Mouse (Mus musculus) G1E (cell line): ENCODE results near the gene Retnla. TPM values are rescaled to one million over a fixed set of nuclear protein-coding genes. Genes with fewer than 3 reads are reported as not detected.

ENCODE experiments used
- ATAC-seq: 2 replicates; pipeline ENCODE4 v1.8.0; 2016; ENCODE audit warnings: mild to moderate bottlenecking; ENCODE audit not compliant: insufficient number of reproducible peaks, poor library complexity, low FRiP score, severe bottlenecking; ENCODE audit errors: extremely low read depth
- DNase-seq: peaks from one replicate; pipeline ENCODE4 v3.0.0; 2012; ENCODE audit warnings: low spot score
- H3K27me3 ChIP-seq: 2 replicates; pipeline ENCODE4 v1.6.1; 2012; ENCODE audit warnings: mild to moderate bottlenecking, low read length, inconsistent platforms; ENCODE audit not compliant: insufficient read depth
- H3K36me3 ChIP-seq: replicated peaks from 2 replicates; pipeline ENCODE3; 2012; ENCODE audit warnings: mild to moderate bottlenecking, inconsistent platforms
- H3K4me1 ChIP-seq: 2 replicates; pipeline ENCODE4 v1.6.1; 2012; ENCODE audit warnings: low read depth, low read length, inconsistent platforms, mixed read lengths; ENCODE audit not compliant: insufficient read depth
- H3K4me3 ChIP-seq: 2 replicates; pipeline ENCODE4 v1.5.1; 2012; ENCODE audit warnings: low read depth, mild to moderate bottlenecking, inconsistent platforms, low read length, moderate library complexity, mixed read lengths
- H3K9me3 ChIP-seq: replicated peaks from 2 replicates; pipeline ENCODE4 v1.6.1; 2012; ENCODE audit warnings: inconsistent platforms
- CTCF ChIP-seq: IDR thresholded peaks from 2 replicates; pipeline ENCODE4 v1.5.1; 2012; ENCODE audit warnings: low read depth, low read length, inconsistent platforms, mixed read lengths
- GATA1 ChIP-seq: IDR thresholded peaks from 2 replicates; pipeline ENCODE4 v1.6.1; 2012; ENCODE audit warnings: borderline replicate concordance, low read length, inconsistent platforms, mixed read lengths
- GATA2 ChIP-seq: IDR thresholded peaks from 2 replicates; pipeline ENCODE4 v1.6.1; 2012; ENCODE audit warnings: low read depth, low read length, inconsistent platforms, borderline replicate concordance
- POLR2AphosphoS5 ChIP-seq: IDR thresholded peaks from 2 replicates; pipeline ENCODE4 v1.6.1; 2012; ENCODE audit warnings: low read depth, low read length, inconsistent platforms; ENCODE audit not compliant: insufficient replicate concordance
- TAL1 ChIP-seq: conservative IDR thresholded peaks from 2 replicates; pipeline ENCODE4 v1.6.1; 2012; ENCODE audit warnings: low read depth, low read length, inconsistent platforms, mixed read lengths
- polyA plus RNA-seq: library from polyadenylated mRNA; stranded (reverse); fragments of >175 nt; gene quantifications from 2 replicates; pipeline ENCODE4 v1.2.3, GENCODE M21; 2012
- total RNA-seq, 2 experiments: library from RNA; stranded (forward) in 1 of 2; stranded (reverse) in 1 of 2; fragments of 200-1000 nt in 1 of 2; fragments of >200 nt in 1 of 2; fragmentation: Nextera tagmentation in 1 of 2; gene quantifications; 2 replicates each; pipeline ENCODE4 v1.2.3; 2014 to 2017

Gene Retnla
- total and polyA plus RNA-seq, 3 experiments = not detected

DNA sequence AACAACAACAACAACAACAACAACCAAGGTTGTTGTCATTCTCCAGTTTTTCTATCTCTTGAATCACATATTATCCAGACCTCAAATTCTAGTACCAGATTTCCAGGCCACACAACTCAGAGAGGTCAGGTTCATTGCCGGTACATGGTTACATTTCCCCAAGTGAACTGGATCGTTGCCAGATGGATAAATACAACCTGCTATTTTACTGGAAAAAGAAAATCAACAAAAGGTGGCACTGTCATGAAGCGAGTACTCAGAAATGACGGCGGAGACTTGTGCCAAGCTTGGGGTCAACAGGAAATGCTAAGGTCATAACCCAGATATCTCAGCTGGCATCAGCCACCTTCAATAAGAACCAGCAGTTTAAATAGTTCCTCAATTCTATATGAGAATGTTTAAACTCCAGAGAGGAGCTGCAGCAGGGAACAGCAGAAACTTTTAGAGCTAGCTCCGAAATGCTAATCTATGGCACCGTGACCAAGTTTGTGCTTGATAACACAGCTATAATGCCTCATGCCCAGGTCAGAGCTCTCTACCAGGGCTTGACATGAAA lies 30.4 kb upstream of the Retnla start:
- DNase-seq (no peak), ATAC-seq (no peak)
- peaks cover 18% of the 10 kb centered on the region for H3K4me1 ChIP-seq
- H3K27me3 ChIP-seq = no peaks in the 10 kb centered on the region; the same call in 1 of the 2 replicates
- no peaks in the 10 kb centered on the region for H3K9me3 ChIP-seq
- no peak for TF ChIP-seq GATA2
- TF ChIP-seq GATA1 = no peak
- TF ChIP-seq CTCF = no peak
- TF ChIP-seq POLR2AphosphoS5 = no peak
- TF ChIP-seq TAL1 = no peak
- no peak overlapping the region for H3K4me3 ChIP-seq
- H3K36me3 ChIP-seq = no peaks in the 10 kb centered on the region

DNA sequence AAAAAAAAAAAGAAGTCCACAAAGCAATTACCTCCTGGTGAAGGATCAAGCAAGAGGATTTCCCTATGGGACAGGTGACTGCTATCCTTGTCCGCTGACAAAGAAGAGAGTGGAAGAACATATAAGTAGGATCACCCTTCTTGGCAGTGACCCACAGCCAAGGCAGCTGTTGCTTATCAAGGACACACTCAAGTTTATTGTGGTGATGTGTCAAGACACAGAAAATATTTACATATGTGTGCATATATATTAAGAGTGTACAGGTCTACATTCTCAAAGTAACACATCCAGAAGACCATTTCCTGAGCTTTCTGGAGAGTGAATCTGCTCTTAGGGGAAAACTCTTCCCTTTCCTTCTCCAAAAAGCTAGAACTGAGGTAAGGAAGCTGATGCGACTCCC lies 25.7 kb upstream of the Retnla start, which contains the start of gene Retnlb:
Gene Retnlb, plus strand, starts transcription at position 162 of the 400 bp plus-strand sequence.
- no peak within 1 kb of the TSS for H3K4me3 ChIP-seq
- no peak for DNase-seq
- no peaks in the 10 kb centered on the region for H3K27me3 ChIP-seq
- peaks cover 17% of the 10 kb centered on the region for H3K4me1 ChIP-seq
- H3K9me3 ChIP-seq = no peaks in the 10 kb centered on the region
- H3K36me3 ChIP-seq = no peaks in the 10 kb centered on the region
- no peak for TF ChIP-seq POLR2AphosphoS5
- TF ChIP-seq GATA1 = no peak
- TF ChIP-seq TAL1 = no peak
- no peak for TF ChIP-seq CTCF
- no peak for TF ChIP-seq GATA2
- no peak for ATAC-seq

DNA sequence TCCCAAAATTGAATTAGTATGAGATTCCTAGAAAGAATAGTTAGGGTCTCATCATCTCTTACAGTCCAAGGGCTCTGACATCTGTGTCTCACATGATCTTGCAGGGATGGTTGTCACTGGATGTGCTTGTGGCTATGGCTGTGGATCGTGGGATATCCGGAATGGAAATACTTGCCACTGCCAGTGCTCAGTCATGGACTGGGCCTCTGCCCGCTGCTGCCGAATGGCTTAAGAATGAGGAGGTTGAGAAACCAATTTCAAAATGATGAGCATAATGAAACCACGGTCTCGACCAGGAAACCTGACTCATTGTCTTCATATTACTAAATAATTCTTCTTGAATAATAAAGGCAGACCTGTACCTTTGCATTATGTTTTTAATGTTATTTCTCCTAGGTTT lies 23.8 kb upstream of the Retnla start:
- H3K4me1 ChIP-seq = peaks cover 12% of the 10 kb centered on the region
- DNase-seq = no peak

DNA sequence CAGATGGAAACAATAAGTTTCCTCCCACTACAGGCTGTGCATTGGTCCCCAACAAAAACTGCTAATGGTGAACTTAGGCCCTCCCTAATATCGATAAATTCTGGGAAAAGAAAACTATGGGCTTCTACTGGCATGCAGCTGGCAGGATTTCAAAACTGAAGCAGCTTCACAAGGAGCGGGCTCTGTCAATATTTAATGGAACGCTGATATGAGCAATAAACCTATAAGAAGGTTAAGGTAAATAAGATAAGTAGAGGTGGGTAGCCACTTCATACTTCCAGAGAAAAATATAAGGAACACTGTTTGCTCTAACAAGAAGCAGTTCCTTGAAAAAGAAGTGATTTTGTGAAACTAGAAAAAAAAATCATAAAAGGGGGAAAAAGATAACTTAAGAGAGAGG lies 15.9 kb upstream of the Retnla start:
- H3K9me3 ChIP-seq = no peaks in the 10 kb centered on the region
- TF ChIP-seq POLR2AphosphoS5 = no peak
- no peak for TF ChIP-seq GATA2
- no peak for TF ChIP-seq CTCF
- no peak for TF ChIP-seq TAL1
- TF ChIP-seq GATA1 = no peak
- no peak for DNase-seq
- no peaks in the 10 kb centered on the region for H3K27me3 ChIP-seq
- ATAC-seq = no peak
- H3K4me3 ChIP-seq = no peak overlapping the region
- peaks cover 2% of the 10 kb centered on the region; the same call in 1 of the 2 replicates for H3K4me1 ChIP-seq
- H3K36me3 ChIP-seq = no peaks in the 10 kb centered on the region

More for the DNA sequence above, 23.8 kb upstream of the Retnla start:
- TF ChIP-seq GATA2 (no peak), TAL1 (no peak), CTCF (no peak), POLR2AphosphoS5 (no peak), GATA1 (no peak)
- Histone ChIP-seq H3K9me3 (no peaks in the 10 kb centered on the region), H3K27me3 (no peaks in the 10 kb centered on the region), H3K36me3 (no peaks in the 10 kb centered on the region), H3K4me3 (no peak overlapping the region)
- ATAC-seq = no peak

DNA sequence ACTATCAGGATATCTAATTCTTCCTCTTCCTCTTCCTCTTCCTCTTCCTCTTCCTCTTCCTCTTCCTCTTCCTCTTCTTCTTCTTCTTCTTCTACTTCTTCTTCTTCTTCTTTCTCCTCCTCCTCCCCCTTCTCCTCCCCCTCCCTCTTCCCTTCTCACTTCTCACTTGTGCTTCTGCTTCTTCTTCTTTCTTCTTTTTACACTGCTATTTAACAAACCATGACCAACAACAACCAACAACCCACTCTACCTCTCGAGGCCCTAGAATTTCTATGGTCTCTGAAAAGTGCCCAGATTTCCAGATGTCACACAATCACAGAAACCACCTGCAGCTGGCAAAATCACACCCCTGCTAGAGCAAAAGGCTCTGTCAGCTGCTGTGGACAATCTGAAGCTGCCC lies 14.7 kb upstream of the Retnla start:
- ATAC-seq (no peak), DNase-seq (no peak)
- no peaks in the 10 kb centered on the region for H3K9me3 ChIP-seq
- H3K4me3 ChIP-seq = no peak overlapping the region
- H3K27me3 ChIP-seq = no peaks in the 10 kb centered on the region
- H3K36me3 ChIP-seq = no peaks in the 10 kb centered on the region
- peaks cover 6% of the 10 kb centered on the region; the same call in 1 of the 2 replicates for H3K4me1 ChIP-seq
- no peak for TF ChIP-seq CTCF
- no peak for TF ChIP-seq TAL1
- TF ChIP-seq POLR2AphosphoS5 = no peak
- TF ChIP-seq GATA1 = no peak
- no peak for TF ChIP-seq GATA2

DNA sequence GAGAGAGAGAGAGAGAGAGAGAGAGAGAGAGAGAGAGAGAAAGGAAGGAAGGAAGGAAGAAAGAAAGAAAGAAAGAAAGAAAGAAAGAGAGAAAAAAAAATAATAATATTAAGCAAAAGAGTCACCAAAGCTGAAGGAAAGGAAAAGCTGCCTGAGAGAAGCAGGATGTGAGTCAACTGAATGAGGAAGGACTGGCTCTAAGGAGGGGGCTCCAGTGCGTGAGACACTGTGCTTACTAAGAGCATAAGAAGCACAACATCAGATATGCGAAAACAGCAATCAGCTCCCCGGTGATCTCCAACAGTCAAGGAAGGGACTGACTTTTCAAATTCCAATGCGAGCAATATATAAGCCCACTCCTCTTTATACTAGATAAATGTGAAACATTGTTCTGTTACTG lies 13.3 kb upstream of the Retnla start:
- TF ChIP-seq GATA2 (no peak), CTCF (no peak), POLR2AphosphoS5 (no peak), TAL1 (no peak), GATA1 (no peak)
- no peak overlapping the region for H3K4me3 ChIP-seq
- no peak for DNase-seq
- H3K27me3 ChIP-seq = no peaks in the 10 kb centered on the region
- H3K9me3 ChIP-seq = no peaks in the 10 kb centered on the region
- H3K36me3 ChIP-seq = no peaks in the 10 kb centered on the region
- no peak for ATAC-seq
- peaks cover 9% of the 10 kb centered on the region for H3K4me1 ChIP-seq
